In genomic region chr8:90829825-90830224, GRCm38 (mm10) we compare ENCODE assay signal across 9 mouse cellular contexts. TPM values are rescaled to one million over a fixed set of nuclear protein-coding genes. Genes with fewer than 3 reads are reported as not detected.
DNase-seq lines count a peak whose midpoint lies in the region; ATAC-seq and TF ChIP-seq lines count a peak whose summit lies in the region.
"Had no signal": no experiment of that assay in that cellular context is flagged by ENCODE, and none has a peak within 500 bp of the region (broad histone marks: within the 10 kb centered on the region; RNA-seq: fewer than 3 reads in every experiment).

No protein-coding gene starts in this region.

- no peak overlapping the region for H3K27ac ChIP-seq in lung, embryonic 14.5 days (ENCODE audit: low read depth)
- H3K27ac ChIP-seq in limb, embryonic 13.5 days, result no peak overlapping the region
- peak overlapping the region; percentile 9; the same call in 1 of the 2 replicates for H3K27ac ChIP-seq in small intestine, adult 2 months (ENCODE audit: insufficient read depth, low read depth, low read length)

- no peak for TF ChIP-seq CTCF in lung, embryonic 14.5 days (IDR thresholded peaks at IDR 0.05; ENCODE audit: low read depth)
- no peak for TF ChIP-seq CTCF in small intestine, adult 2 months (IDR thresholded peaks at IDR 0.05; ENCODE audit: extremely low read depth, insufficient read length, insufficient replicate concordance, low read depth, low read length)

- ATAC-seq in lung, embryonic 14.5 days (ENCODE audit: insufficient read depth), result no peak
- ATAC-seq in limb, embryonic 13.5 days (ENCODE audit: low FRiP score, low read depth), result no peak

- peak overlapping the region; percentile 75; the same call in 1 of the 2 replicates for H3K4me2 ChIP-seq in lung, embryonic 14.5 days
- H3K4me2 ChIP-seq in limb, embryonic 13.5 days (replicated peaks), result peak overlapping the region; percentile 81

- H3K4me3 ChIP-seq in lung, embryonic 14.5 days (ENCODE audit: low read depth, low read length), result peak overlapping the region; percentile 52; the same call in 1 of the 2 replicates
- peak overlapping the region; percentile 59 for H3K4me3 ChIP-seq in limb, embryonic 13.5 days
- H3K4me3 ChIP-seq in small intestine, adult 2 months (ENCODE audit: low read depth, low read length), result no peak overlapping the region; the same call in 1 of the 2 replicates

- no peaks in the 10 kb centered on the region for H3K36me3 ChIP-seq in lung, embryonic 14.5 days (ENCODE audit: insufficient read depth)
- no peaks in the 10 kb centered on the region for H3K36me3 ChIP-seq in limb, embryonic 13.5 days
- no peaks in the 10 kb centered on the region for H3K36me3 ChIP-seq in small intestine, adult 2 months (ENCODE audit: control insufficient read depth, insufficient read depth, low read length)

- WGBS in lung, embryonic 14.5 days, result 68% methylated on average over 1 of the region's 1 CpGs
- WGBS in limb, embryonic 13.5 days, result 67% methylated on average over 1 of the region's 1 CpGs
- 27% methylated on average over 1 of the region's 1 CpGs for WGBS in small intestine, adult 2 months

- TF ChIP-seq POLR2A in small intestine, adult 2 months (IDR thresholded peaks at IDR 0.05; ENCODE audit: low read depth, low read length), result no peak

- DNase-seq in cerebellum, adult 9-10 months, result peak; percentile 49
- DNase-seq in cerebellum, postnatal 4 days (ENCODE audit: low spot score in 2 of 2), result no peak
- DNase-seq in lung, embryonic 14.5 days, result no peak
- DNase-seq in lung, postnatal 10 days, result no peak
- no peak for DNase-seq in cerebellum, postnatal 14 days
- DNase-seq in frontal cortex, adult 2 months (ENCODE audit: extremely low spot score in 1 of 2, low spot score in 1 of 2), result no peak

- peaks cover 3% of the 10 kb centered on the region; the same call in 1 of the 2 replicates for H3K4me1 ChIP-seq in lung, embryonic 14.5 days (ENCODE audit: insufficient read depth)
- peaks cover 42% of the 10 kb centered on the region for H3K4me1 ChIP-seq in limb, embryonic 13.5 days
- H3K4me1 ChIP-seq in small intestine, adult 2 months (ENCODE audit: control insufficient read depth, insufficient read depth, insufficient read length, low read length), result peaks cover 36% of the 10 kb centered on the region

- H3K9ac ChIP-seq in lung, embryonic 14.5 days, result no peak overlapping the region
- no peak overlapping the region for H3K9ac ChIP-seq in limb, embryonic 13.5 days

- no peaks in the 10 kb centered on the region for H3K9me3 ChIP-seq in lung, embryonic 14.5 days (ENCODE audit: low read depth, low read length)
- H3K9me3 ChIP-seq in limb, embryonic 13.5 days, result no peaks in the 10 kb centered on the region
- H3K9me3 ChIP-seq: megakaryocyte, embryonic 14.5 days had no signal

- H3K27me3 ChIP-seq in lung, embryonic 14.5 days (ENCODE audit: insufficient read depth, low read length), result no peaks in the 10 kb centered on the region
- H3K27me3 ChIP-seq in limb, embryonic 13.5 days, result no peaks in the 10 kb centered on the region
- H3K27me3 ChIP-seq in small intestine, adult 2 months (ENCODE audit: control insufficient read depth, insufficient read depth, low read length), result no peaks in the 10 kb centered on the region
- H3K27me3 ChIP-seq: megakaryocyte, embryonic 14.5 days had no signal

RNA-seq across cellular contexts. Expression of gene Chd9, which starts 1.7 kb away (rescaled TPM):
- 72.5 and 75.0 TPM in 2 replicates for polyA plus RNA-seq in lung, embryonic 14.5 days (2014; fragmentation: Nextera tagmentation; extraction: Ambion mirVana)
- polyA plus RNA-seq in limb, embryonic 13.5 days (2015; fragmentation: Nextera tagmentation; extraction: Ambion mirVana), result 108 TPM in 2 replicates
- polyA plus RNA-seq in small intestine, adult 2 months (2012; rRNA removed), result 200 and 339 TPM in 2 replicates
- 222 and 304 TPM in 2 replicates for polyA plus RNA-seq in frontal cortex, adult 2 months (2012; rRNA removed)

RNA-seq across cellular contexts. Expression of gene Gm19935, which starts 12.6 kb away (rescaled TPM):
- polyA plus RNA-seq in lung, embryonic 14.5 days (2014; fragmentation: Nextera tagmentation; extraction: Ambion mirVana), result not detected in 2 replicates
- not detected in 2 replicates for polyA plus RNA-seq in limb, embryonic 13.5 days (2015; fragmentation: Nextera tagmentation; extraction: Ambion mirVana)
- polyA plus RNA-seq in small intestine, adult 2 months (2012; rRNA removed), result not detected in 2 replicates
- 3.7 and 4.4 TPM in 2 replicates for polyA plus RNA-seq in frontal cortex, adult 2 months (2012; rRNA removed)
